Mouse (Mus musculus): ENCODE data around the gene Ddx46. TPM values are rescaled to one million over a fixed set of nuclear protein-coding genes. Genes with fewer than 3 reads are reported as not detected.
"Not testable (repeated sequence)": the region's sequence is repeated elsewhere in the genome, so short reads cannot be mapped to it uniquely, and the experiment has no call there.

Gene Ddx46
- polyA plus RNA-seq, 1 experiment from 2014 or later, result 57.1 TPM

GRCm38 (mm10) chr13:55687927-55688602, 53.2 kb downstream of the Ddx46 start:
- DNase-seq (ENCODE audit: low read depth, low spot score), result no peak
- POLR2A ChIA-PET, result no interaction called here

DNA sequence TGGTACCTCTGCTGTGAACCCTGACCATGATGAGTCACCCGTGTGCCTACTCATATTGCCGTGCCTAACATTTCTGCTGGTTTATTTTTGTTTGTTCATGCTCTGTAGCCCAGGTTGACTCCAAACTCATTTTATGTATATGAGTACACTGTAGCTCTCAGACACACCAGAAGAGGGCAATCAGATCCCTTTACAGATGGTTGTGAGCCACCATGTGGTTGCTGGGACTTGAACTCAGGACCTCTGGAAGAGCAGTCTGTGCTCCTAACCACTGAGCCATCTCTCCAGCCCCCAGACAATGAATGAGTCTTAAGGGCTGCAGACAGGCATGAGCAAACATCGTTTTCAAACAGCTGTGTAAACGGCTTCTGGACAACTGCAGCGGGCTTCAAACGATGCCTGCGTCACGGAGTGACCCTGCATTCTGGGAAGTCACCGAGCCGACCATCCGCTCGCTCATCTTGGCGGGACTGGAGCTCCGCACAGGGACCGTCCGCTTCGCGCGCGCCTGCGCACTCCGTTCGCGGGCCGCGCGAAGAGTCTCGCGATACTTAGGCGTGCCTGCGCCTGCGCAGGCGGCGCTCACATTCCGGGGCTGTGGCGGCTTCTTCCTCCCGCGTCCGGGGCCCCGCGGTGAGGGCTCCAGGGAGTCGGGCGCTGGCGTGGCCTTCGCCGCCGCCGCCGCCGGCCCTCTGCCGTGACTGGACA, 57.9 kb downstream of the Ddx46 start, which contains the start of gene B230219D22Rik:
B230219D22Rik (plus strand) TSS at position 590 of the 708 bp plus-strand sequence.
- ChIA-PET POLR2A (interaction anchor here (1.0 to 3.6 kb wide), 3 partner anchors 9 to 35 kb away, joined by 3 to 20 read pairs (median 3); partner anchors contain the start of genes Pcbd2 and Txndc15), CTCF (interaction anchor here (0.8 to 2.3 kb wide), 6 partner anchors 9 to 35 kb away, joined by 3 to 13 read pairs (median 4); partner anchors contain the start of genes Pcbd2 and Txndc15)
- no peaks in the 10 kb centered on the region for H3K27me3 ChIP-seq
- no peak for TF ChIP-seq CTCF (IDR thresholded peaks at IDR 0.05)
- DNase-seq (ENCODE audit: low read depth, low spot score), result no peak
- peak; percentile 85 for ATAC-seq
- in situ Hi-C loops (cut with MboI; ENCODE audit: low pct_unique_long_range_greater_than_20kb), result no loop called here

More at GRCm38 (mm10) chr13:55687927-55688602, 53.2 kb downstream of the Ddx46 start:
- ATAC-seq, result no peak
- no peak for TF ChIP-seq CTCF (IDR thresholded peaks at IDR 0.05)
- no peaks in the 10 kb centered on the region for H3K27me3 ChIP-seq
- CTCF ChIA-PET, result no interaction called here
- in situ Hi-C loops (cut with MboI; ENCODE audit: low pct_unique_long_range_greater_than_20kb), result no loop called here

- DNase-seq (ENCODE audit: low read depth, low spot score) (no peak), ATAC-seq (peak; percentile 36)
- TF ChIP-seq CTCF (IDR thresholded peaks at IDR 0.05), result no peak
- ChIA-PET CTCF (interaction anchor here (1.1 to 2.3 kb wide), 6 partner anchors 10 to 34 kb away, joined by 3 to 13 read pairs (median 4); partner anchors contain the start of genes Pcbd2 and Txndc15), POLR2A (interaction anchor here (0.5 to 3.6 kb wide), 5 partner anchors 8 to 123 kb away, joined by 3 to 20 read pairs (median 3); partner anchors contain the start of genes Pcbd2 and Txndc15)
- in situ Hi-C loops (cut with MboI; ENCODE audit: low pct_unique_long_range_greater_than_20kb), result no loop called here
- H3K27me3 ChIP-seq, result no peaks in the 10 kb centered on the region
These were observed 58.5 kb downstream of the Ddx46 start for GRCm38 (mm10) chr13:55693243-55693721.

DNA sequence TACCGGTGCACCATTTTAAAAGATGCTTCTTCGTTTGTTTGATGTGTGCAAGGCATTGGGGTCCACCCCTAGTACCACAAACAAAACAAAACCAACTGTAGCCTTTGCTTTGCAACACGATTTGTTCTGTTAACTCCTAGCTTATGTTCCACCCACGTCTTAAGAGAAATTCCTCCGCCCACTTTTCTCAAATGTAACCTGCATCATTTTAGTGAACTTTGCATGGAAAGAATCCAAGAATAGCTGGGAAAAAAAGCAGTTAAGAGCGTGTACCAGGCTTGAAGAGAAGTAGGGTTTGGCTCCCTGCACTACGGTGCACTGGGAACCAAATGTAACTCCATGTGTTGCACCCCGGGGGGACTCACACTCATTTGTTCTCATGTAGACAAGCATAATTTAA, 59.3 kb downstream of the Ddx46 start:
- in situ Hi-C loops (cut with MboI; ENCODE audit: low pct_unique_long_range_greater_than_20kb), result no loop called here
- ATAC-seq (no peak), DNase-seq (ENCODE audit: low read depth, low spot score) (no peak)
- CTCF ChIA-PET, result interaction anchor here (1.4 to 2.3 kb wide), 2 partner anchors 18 to 34 kb away, joined by 3 to 13 read pairs; partner anchors contain the start of gene Pcbd2
- no peak for TF ChIP-seq CTCF (IDR thresholded peaks at IDR 0.05)
- no peaks in the 10 kb centered on the region for H3K27me3 ChIP-seq
- POLR2A ChIA-PET, result interaction anchor here (0.8 to 3.6 kb wide), 2 partner anchors 33 to 70 kb away, joined by 4 to 20 read pairs; partner anchors contain the start of gene Pcbd2

DNA sequence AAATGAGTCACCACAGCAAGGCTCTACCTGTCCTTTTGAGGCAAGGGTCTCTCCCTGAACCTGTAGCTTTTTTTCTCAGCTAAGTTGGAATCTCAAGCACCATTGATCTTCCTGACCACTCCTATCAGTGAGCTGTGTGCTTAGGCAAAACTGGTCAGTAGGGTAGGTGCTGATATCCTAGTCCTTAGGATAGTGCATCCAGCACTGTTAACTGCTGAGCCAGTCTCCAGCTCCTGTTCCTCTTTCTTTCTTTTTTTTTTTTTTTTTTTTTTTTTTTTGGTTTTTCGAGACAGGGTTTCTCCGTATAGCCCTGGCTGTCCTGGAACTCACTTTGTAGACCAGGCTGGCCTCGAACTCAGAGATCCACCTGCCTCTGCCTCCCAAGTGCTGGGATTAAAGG, 61.2 kb downstream of the Ddx46 start:
- CTCF ChIA-PET, result interaction anchor here (1.3 kb wide), 1 partner anchor 31 kb away, joined by 4 read pairs; the partner anchor contains the start of gene Pcbd2
- in situ Hi-C loops (cut with MboI; ENCODE audit: low pct_unique_long_range_greater_than_20kb); H3K27me3 ChIP-seq; ATAC-seq; DNase-seq (ENCODE audit: low read depth, low spot score): not testable (repeated sequence)
- POLR2A ChIA-PET, result interaction anchor here (0.7 kb wide), 1 partner anchor 15 kb away, joined by 5 read pairs; no protein-coding TSS in a partner anchor

DNA sequence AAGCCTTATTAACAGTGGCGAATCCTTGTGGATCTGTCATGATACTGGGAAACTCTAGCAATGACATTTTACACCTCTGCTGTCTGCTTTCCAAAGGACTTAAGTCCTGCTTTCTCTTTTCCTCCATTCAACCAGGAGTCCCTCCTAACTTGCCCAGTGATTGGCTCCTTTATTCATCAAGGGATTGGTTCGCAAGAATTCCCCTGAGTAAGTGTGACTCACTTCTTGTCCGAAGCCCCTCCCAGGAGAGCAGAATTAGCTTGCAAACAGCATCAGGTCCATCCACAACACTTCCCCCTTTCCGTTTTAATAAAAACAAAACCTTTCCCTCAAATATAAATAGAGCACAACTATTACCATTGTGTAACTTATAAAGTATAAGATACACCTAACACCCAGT, 69.5 kb downstream of the Ddx46 start:
- TF ChIP-seq CTCF (IDR thresholded peaks at IDR 0.05), result no peak
- in situ Hi-C loops (cut with MboI; ENCODE audit: low pct_unique_long_range_greater_than_20kb), result no loop called here
- POLR2A ChIA-PET, result no interaction called here
- CTCF ChIA-PET, result no interaction called here
- DNase-seq (ENCODE audit: low read depth, low spot score) (no peak), ATAC-seq (no peak)
- H3K27me3 ChIP-seq, result no peaks in the 10 kb centered on the region

DNA sequence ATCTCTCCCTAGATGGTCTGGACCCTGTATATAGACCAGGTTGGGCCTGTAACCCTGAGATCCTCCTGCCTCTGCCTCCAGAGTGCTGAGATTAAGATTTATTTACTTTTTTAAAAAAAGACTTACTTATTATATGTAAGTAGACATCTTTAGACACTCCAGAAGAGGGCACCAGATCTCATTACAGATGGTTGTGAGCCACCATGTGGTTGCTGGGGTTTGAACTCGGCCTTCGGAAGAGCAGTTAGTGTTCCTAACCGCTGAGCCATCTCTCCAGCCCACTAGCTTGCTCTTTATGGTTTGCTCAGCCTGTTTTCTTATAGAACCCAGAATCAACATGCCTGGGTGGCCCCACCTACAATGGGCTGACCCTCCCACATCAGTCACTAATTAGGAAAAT, 78.0 kb downstream of the Ddx46 start:
- no peaks in the 10 kb centered on the region for H3K27me3 ChIP-seq
- in situ Hi-C loops (cut with MboI; ENCODE audit: low pct_unique_long_range_greater_than_20kb), result no loop called here
- ATAC-seq, result no peak
- TF ChIP-seq CTCF (IDR thresholded peaks at IDR 0.05), result no peak
- CTCF ChIA-PET, result interaction anchor here (1.4 to 1.6 kb wide), 2 partner anchors 14 to 19 kb away, joined by 3 to 4 read pairs; partner anchors contain the start of gene Pcbd2
- POLR2A ChIA-PET, result no interaction called here
- no peak for DNase-seq (ENCODE audit: low read depth, low spot score)

GRCm38 (mm10) chr13:55714501-55715166, 79.8 kb downstream of the Ddx46 start, which contains the start of gene Txndc15:
Txndc15 (plus strand) TSS chr13:55714650.
- in situ Hi-C loops (cut with MboI; ENCODE audit: low pct_unique_long_range_greater_than_20kb), result no loop called here
- CTCF ChIA-PET, result interaction anchor here (0.7 to 1.6 kb wide), 2 partner anchors 12 to 22 kb away, joined by 3 to 4 read pairs; partner anchors contain the start of genes B230219D22Rik and Pcbd2

GRCm38 (mm10) chr13:55715167-55715512, 80.3 kb downstream of the Ddx46 start:
- TF ChIP-seq CTCF (IDR thresholded peaks at IDR 0.05), result no peak
- in situ Hi-C loops (cut with MboI; ENCODE audit: low pct_unique_long_range_greater_than_20kb), result no loop called here
- ChIA-PET CTCF (interaction anchor here (0.7 kb wide), 1 partner anchor 22 kb away, joined by 3 read pairs; the partner anchor contains the start of gene B230219D22Rik), POLR2A (interaction anchor here (0.5 to 1.2 kb wide), 3 partner anchors 10 to 80 kb away, joined by 3 to 4 read pairs (median 3); partner anchors contain the start of genes B230219D22Rik and Ddx46)
- no peak for ATAC-seq
- DNase-seq (ENCODE audit: low read depth, low spot score), result no peak
- H3K27me3 ChIP-seq, result no peaks in the 10 kb centered on the region

More at GRCm38 (mm10) chr13:55714501-55715166, 79.8 kb downstream of the Ddx46 start, which contains the start of gene Txndc15:
- POLR2A ChIA-PET, result interaction anchor here (0.5 to 1.2 kb wide), 3 partner anchors 11 to 80 kb away, joined by 3 to 4 read pairs (median 3); partner anchors contain the start of genes B230219D22Rik and Ddx46
- ATAC-seq (peak; percentile 80), DNase-seq (ENCODE audit: low read depth, low spot score) (no peak)
- H3K27me3 ChIP-seq, result no peaks in the 10 kb centered on the region
- TF ChIP-seq CTCF (IDR thresholded peaks at IDR 0.05), result no peak
